Mouse (Mus musculus) lung, adult 2 months (tissue): Measurements from ENCODE around the gene Pitpnm2.

Experiments
- CTCF ChIP-seq: fragments of 200-500 bp; IDR thresholded peaks from 2 replicates; pipeline ENCODE4 v1.5.1; 2011; ENCODE audit warnings: mild to moderate bottlenecking, low read length, control low read depth; ENCODE audit not compliant: insufficient read depth
- POLR2A ChIP-seq: fragments of 200-500 bp; IDR thresholded peaks from 2 replicates; pipeline ENCODE4 v1.6.1; 2011; ENCODE audit warnings: low read depth, mild to moderate bottlenecking, control low read depth, low read length, borderline replicate concordance; ENCODE audit errors: extremely low read depth

DNA sequence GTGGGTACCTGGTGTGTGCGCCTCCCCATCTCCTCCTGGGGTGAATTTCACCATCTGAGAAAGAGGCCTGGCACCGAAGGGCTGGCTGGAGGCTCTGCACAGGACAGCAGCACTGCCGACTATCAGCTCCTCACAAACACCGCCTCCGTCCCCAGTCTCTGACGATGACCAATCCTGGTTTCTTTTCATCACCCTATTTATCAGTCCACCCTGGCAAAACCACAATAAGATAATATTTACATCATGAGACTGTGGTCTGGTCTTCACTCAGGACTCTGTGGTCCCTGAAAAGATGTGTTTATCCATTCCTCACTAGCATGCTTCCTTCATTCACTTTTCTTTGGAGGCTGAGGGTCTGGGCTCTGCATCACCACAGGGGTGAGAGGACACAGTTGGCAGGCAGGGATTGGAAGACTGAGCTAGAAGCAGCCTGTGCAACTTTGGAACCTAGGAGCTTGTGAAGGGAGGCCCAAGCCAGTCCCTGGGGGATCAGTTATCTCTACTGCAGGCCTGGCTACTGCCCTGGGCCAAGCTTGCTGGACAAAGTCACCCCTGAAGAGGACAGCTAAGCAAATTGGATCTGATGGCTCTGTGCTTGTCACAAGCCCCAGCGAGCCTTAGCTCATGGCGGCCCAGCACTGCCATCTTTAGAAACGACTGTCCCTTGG lies 45.3 kb downstream of the Pitpnm2 start:
- TF ChIP-seq CTCF (no peak), POLR2A (no peak)
